ENCODE assay signal across 29 mouse cellular contexts in the genomic region with DNA sequence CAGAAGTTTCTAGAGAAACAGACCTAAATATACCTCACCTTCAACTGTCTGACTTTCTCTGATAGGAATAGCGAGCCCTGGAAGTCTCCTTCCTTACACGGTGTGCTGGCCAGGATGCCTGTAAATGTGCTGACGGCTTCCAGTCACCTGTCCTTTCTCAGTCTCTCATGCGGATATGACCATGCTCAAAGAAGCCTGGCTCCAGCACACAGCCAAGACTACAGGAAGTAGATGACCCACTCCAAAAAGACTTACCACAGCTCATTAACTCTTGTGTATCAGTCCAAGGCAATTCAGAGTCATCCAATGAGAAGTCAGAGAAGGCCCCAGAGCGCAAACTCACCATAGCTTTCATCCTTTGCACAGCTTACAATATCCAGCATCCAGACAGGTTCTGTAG.
"Had no signal": no experiment of that assay in that cellular context is flagged by ENCODE, and none has a peak within 500 bp of the region (broad histone marks: within the 10 kb centered on the region; RNA-seq: fewer than 3 reads in every experiment).

No protein-coding gene starts in this region.

- H3K4me3 ChIP-seq: heart, embryonic 12.5 days; heart, embryonic 13.5 days; heart, embryonic 15.5 days; hindbrain, embryonic 10.5 days; hindbrain, embryonic 12.5 days; hindbrain, embryonic 13.5 days; hindbrain, embryonic 15.5 days; intestine, embryonic 15.5 days; kidney, embryonic 15.5 days; layer of hippocampus, adult 2 months; left cerebral cortex, adult 2 months had no signal

- H3K9me3 ChIP-seq: heart, embryonic 12.5 days; heart, embryonic 13.5 days; heart, embryonic 15.5 days; hindbrain, embryonic 10.5 days; hindbrain, embryonic 12.5 days; hindbrain, embryonic 13.5 days; hindbrain, embryonic 15.5 days; intestine, embryonic 15.5 days; kidney, embryonic 15.5 days had no signal

- DNase-seq: heart, postnatal 10 days; heart, postnatal 36 days; heart, postnatal 4 days; kidney, adult 11 months; kidney, adult 18-20 months; kidney, adult 2 months; kidney, adult 8-10 months; kidney, adult 9 months; kidney, postnatal 10 days; kidney, postnatal 14 days; kidney, postnatal 25 days; kidney, postnatal 36 days; kidney, postnatal 4 days; layer of hippocampus, adult 9-11 months; layer of hippocampus, postnatal 36 days had no signal

- H3K27ac ChIP-seq: heart, embryonic 13.5 days; heart, embryonic 15.5 days; hindbrain, embryonic 10.5 days; hindbrain, embryonic 12.5 days; hindbrain, embryonic 13.5 days; hindbrain, embryonic 14.5 days; hindbrain, embryonic 15.5 days; hindbrain, postnatal 0 days; intestine, embryonic 15.5 days; kidney, embryonic 15.5 days; kidney, postnatal 0 days; layer of hippocampus, adult 2 months; left cerebral cortex, adult 2 months had no signal

- H3K27me3 ChIP-seq: heart, embryonic 12.5 days; heart, embryonic 13.5 days; heart, embryonic 15.5 days; hindbrain, embryonic 12.5 days; hindbrain, embryonic 13.5 days; hindbrain, embryonic 15.5 days; intestine, embryonic 15.5 days; kidney, embryonic 15.5 days had no signal

- H3K4me1 ChIP-seq: heart, embryonic 15.5 days; hindbrain, embryonic 10.5 days; hindbrain, embryonic 12.5 days; hindbrain, embryonic 13.5 days; hindbrain, embryonic 15.5 days; intestine, embryonic 15.5 days; kidney, embryonic 15.5 days had no signal

- H3K36me3 ChIP-seq: heart, embryonic 12.5 days; heart, embryonic 13.5 days; heart, embryonic 15.5 days; hindbrain, embryonic 10.5 days; hindbrain, embryonic 12.5 days; hindbrain, embryonic 13.5 days; hindbrain, embryonic 15.5 days; intestine, embryonic 15.5 days; kidney, embryonic 15.5 days had no signal
